Mouse (Mus musculus): ENCODE results near the gene Abcg5. TPM values are rescaled to one million over a fixed set of nuclear protein-coding genes. Genes with fewer than 3 reads are reported as not detected.

Gene Abcg5
- total RNA-seq, 2 experiments from 2014 or later, result not detected

DNA sequence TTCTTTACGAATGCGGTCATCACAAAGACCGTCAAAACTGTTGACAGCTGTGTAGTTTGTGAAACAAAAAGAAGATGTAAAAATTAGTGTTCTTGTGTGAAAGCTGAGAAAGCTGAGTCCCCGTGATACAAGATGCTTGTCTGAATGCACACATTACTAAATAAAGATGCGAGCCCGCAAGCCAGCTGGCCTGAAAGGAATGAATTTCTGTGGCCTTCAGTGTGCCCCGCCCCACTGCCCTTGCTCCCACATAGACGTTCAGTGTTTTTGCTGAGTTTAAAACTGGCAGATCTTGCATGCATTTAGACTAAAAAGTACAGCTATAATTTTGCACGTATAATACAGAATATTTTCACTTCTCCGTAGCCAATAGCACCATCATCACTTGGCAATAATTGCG is 67.0 kb downstream of the Abcg5 start:
- DNase-seq (ENCODE audit: low spot score in 2 of 2), result no peak

DNA sequence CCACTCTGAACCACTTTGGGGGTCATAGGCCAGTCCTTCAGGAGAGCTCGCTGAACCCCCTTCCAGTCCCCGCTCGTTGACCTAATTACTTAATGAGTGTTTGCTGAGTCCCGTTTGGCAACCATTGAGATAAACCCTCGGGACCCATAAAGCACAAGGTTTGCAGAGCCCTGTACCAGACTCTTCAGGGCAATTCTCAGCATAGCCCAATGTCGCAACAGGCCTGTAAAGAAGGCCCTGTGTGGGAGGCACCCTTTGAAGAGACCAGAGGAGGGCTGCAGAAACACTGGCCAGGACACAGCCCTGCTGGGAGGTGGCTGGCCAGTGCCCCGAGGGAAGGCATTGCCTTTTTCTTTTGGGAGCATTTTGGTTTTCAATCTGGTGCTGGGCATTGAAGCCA is 70.8 kb downstream of the Abcg5 start:
- DNase-seq (ENCODE audit: low spot score in 2 of 2), result no peak

DNA sequence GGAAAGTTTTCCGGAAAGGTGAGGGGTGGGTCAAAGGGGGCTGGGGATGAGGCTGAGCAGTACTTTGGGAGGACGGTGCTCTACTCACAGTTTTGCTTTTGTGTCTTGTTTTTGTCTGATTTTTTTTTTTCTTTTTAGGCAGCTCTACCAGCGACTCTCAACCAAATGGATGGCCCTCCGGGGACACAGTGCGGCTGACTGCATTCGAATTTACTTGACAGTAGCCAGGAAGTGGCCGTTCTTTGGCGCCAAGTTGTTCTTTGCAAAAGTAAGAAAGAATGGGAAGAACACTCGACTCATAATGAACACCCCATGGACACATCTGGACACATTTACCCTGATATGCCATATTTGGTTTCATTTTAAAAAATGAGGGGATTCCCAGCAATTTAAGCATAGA is 71.3 kb downstream of the Abcg5 start:
- DNase-seq (ENCODE audit: low spot score in 2 of 2), result no peak

DNA sequence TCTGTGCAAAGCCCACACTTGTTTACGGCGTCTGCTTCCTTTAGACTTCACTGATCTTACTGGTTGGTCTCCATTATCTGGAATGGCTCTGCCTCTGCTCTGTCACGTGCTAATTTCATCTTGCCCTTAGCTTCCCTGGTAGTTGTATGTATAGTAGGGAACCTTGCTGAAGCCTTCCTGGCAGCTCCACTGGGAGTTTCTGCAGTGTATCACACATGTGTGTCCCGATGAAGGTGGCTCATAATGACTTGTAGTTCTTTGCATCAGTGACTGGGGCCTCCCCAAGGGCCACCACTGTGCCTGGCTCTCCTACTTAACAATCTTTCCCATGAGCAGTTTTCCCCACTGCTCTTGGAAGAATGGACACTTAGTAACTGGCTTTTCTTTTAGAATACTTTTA is 74.2 kb downstream of the Abcg5 start:
- DNase-seq (ENCODE audit: low spot score in 2 of 2), result no peak

Other genes with a start within 250 kb of the Abcg5 start
- 10 to 100 TPM; 12.9 to 15.2 TPM for gene Thada, start 216.8 kb downstream of the Abcg5 start, total RNA-seq (2021)
- gene Plekhh2, start 171.1 kb downstream of the Abcg5 start, total RNA-seq (2021), result 1 to 10 TPM; 5.0 to 5.9 TPM
- 10 to 100 TPM; 22.0 to 22.8 TPM for gene Dync2li1, start 56.5 kb downstream of the Abcg5 start, total RNA-seq (2021)
- not detected for gene Abcg8, start 6.7 kb downstream of the Abcg5 start, total RNA-seq (2021)
- 10 to 100 TPM; 55.6 to 58.0 TPM for gene Lrpprc, start 107.8 kb upstream of the Abcg5 start, total RNA-seq (2021)